In the genomic region with DNA sequence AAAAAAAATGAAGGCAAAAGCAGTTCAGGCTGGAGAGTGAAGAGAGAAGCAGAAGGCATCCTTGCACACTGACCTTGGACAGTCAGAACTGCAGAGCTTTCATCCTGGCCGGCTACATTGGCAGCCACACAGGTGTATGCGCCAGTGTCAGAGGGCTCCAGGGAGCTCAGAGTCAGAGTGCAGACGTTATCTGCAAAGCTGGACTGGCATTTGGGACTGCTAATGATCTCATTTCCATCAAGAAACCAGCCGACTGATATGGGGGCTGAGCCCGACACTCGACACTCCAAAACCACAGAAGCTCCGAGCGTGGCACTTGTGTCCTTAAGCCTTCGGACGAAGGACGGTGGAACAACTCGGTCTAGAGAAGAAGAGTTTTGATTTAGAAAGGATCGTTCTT, we compare ENCODE assay signal across 24 mouse cellular contexts.
DNase-seq lines count a peak whose midpoint lies in the region; ATAC-seq and TF ChIP-seq lines count a peak whose summit lies in the region.
"Had no signal": no experiment of that assay in that cellular context is flagged by ENCODE, and none has a peak within 500 bp of the region (broad histone marks: within the 10 kb centered on the region; RNA-seq: fewer than 3 reads in every experiment).

No protein-coding gene starts in this region.

- H3K27ac ChIP-seq in heart, adult 2 months, result no peak overlapping the region; the same call in 1 of the 2 replicates
- H3K27ac ChIP-seq in heart, embryonic 12.5 days (ENCODE audit: poor library complexity, severe bottlenecking), result no peak overlapping the region
- H3K27ac ChIP-seq in heart, embryonic 15.5 days, result 0 out of 2 replicates have a peak overlapping the region, but pooled peaks have one; percentile 28
- no peak overlapping the region for H3K27ac ChIP-seq in heart, embryonic 10.5 days
- H3K27ac ChIP-seq: embryonic facial prominence, embryonic 12.5 days; embryonic facial prominence, embryonic 15.5 days; hindbrain, embryonic 14.5 days; hindbrain, postnatal 0 days had no signal

- WGBS in heart, adult 2 months, result 49% methylated on average over 13 of the region's 13 CpGs
- WGBS in heart, embryonic 12.5 days, result 56% methylated on average over 13 of the region's 13 CpGs
- 57% methylated on average over 13 of the region's 13 CpGs for WGBS in heart, embryonic 15.5 days
- 71% methylated on average over 13 of the region's 13 CpGs for WGBS in heart, embryonic 10.5 days

- H3K4me2 ChIP-seq in heart, embryonic 12.5 days, result no peak overlapping the region
- no peak overlapping the region for H3K4me2 ChIP-seq in heart, embryonic 15.5 days
- no peak overlapping the region for H3K4me2 ChIP-seq in myocyte (ENCODE audit: low read depth)
- H3K4me2 ChIP-seq: embryonic facial prominence, embryonic 12.5 days; embryonic facial prominence, embryonic 15.5 days; hindbrain, embryonic 14.5 days had no signal

- no peak overlapping the region for H3K9ac ChIP-seq in heart, adult 2 months (ENCODE audit: low read depth, low read length)
- no peak overlapping the region for H3K9ac ChIP-seq in heart, embryonic 12.5 days
- no peak overlapping the region for H3K9ac ChIP-seq in heart, embryonic 15.5 days
- H3K9ac ChIP-seq: embryonic facial prominence, embryonic 12.5 days; embryonic facial prominence, embryonic 15.5 days; forebrain, postnatal 0 days; hindbrain, embryonic 14.5 days had no signal

- peak in 1 of 2 experiments; percentile 18 for DNase-seq in heart, adult 2 months
- no peak for DNase-seq in heart, embryonic 10.5 days (ENCODE audit: low spot score)
- DNase-seq in frontal cortex, adult 2 months (ENCODE audit: extremely low spot score in 1 of 2, low spot score in 1 of 2), result no peak
- DNase-seq: adrenal gland, adult 2 months; adrenal gland, postnatal 14 days; cerebellum, adult 11 months; cerebellum, adult 2 months; cerebellum, adult 9-11 months; cerebellum, postnatal 25 days; forebrain, postnatal 0 days; gastrocnemius, postnatal 14 days; kidney, adult 18-20 months; kidney, adult 9 months had no signal

- no peaks in the 10 kb centered on the region for H3K79me2 ChIP-seq in heart, adult 2 months (replicated peaks; ENCODE audit: control insufficient read depth, insufficient read depth, low read length)
- H3K79me2 ChIP-seq in myocyte (ENCODE audit: control insufficient read depth, insufficient read depth), result no peaks in the 10 kb centered on the region

- TF ChIP-seq CTCF in heart, adult 2 months (IDR thresholded peaks at IDR 0.05), result no peak

- ATAC-seq in heart, embryonic 12.5 days (ENCODE audit: insufficient number of reproducible peaks, low FRiP score), result no peak
- 0 out of 2 replicates have a peak, but pooled peaks have one; percentile 20 for ATAC-seq in heart, embryonic 15.5 days (replicated peaks; ENCODE audit: insufficient number of reproducible peaks, insufficient read depth, low FRiP score, low read depth)
- ATAC-seq: CD4-positive, CD25-positive, alpha-beta regulatory T cell, adult 4 months; forebrain, embryonic 14.5 days; forebrain, postnatal 0 days; hindbrain, postnatal 0 days; inflammation-experienced regulatory T-cells, adult 6 months; intestine, embryonic 16.5 days had no signal

- no peaks in the 10 kb centered on the region for H3K27me3 ChIP-seq in heart, adult 2 months (ENCODE audit: control insufficient read depth, insufficient read depth, low read length)
- no peaks in the 10 kb centered on the region for H3K27me3 ChIP-seq in heart, embryonic 12.5 days (replicated peaks)
- no peaks in the 10 kb centered on the region for H3K27me3 ChIP-seq in heart, embryonic 15.5 days
- no peaks in the 10 kb centered on the region for H3K27me3 ChIP-seq in heart, embryonic 10.5 days (ENCODE audit: insufficient read depth, poor library complexity, severe bottlenecking)
- no peaks in the 10 kb centered on the region for H3K27me3 ChIP-seq in myocyte (ENCODE audit: control insufficient read depth, insufficient read depth, insufficient read length)
- H3K27me3 ChIP-seq: embryonic facial prominence, embryonic 12.5 days; embryonic facial prominence, embryonic 15.5 days had no signal

- intact Hi-C loops in heart, adult 2 months (cut with DNase I), result no loop called here

- H3K4me1 ChIP-seq in heart, adult 2 months (ENCODE audit: control insufficient read depth, insufficient read depth, low read length), result no peaks in the 10 kb centered on the region
- no peaks in the 10 kb centered on the region for H3K4me1 ChIP-seq in heart, embryonic 12.5 days (replicated peaks)
- H3K4me1 ChIP-seq in heart, embryonic 15.5 days (replicated peaks), result no peaks in the 10 kb centered on the region
- 0 out of 2 replicates have a peak, but pooled peaks cover 3% of the 10 kb centered on the region for H3K4me1 ChIP-seq in heart, embryonic 10.5 days
- H3K4me1 ChIP-seq: embryonic facial prominence, embryonic 12.5 days; embryonic facial prominence, embryonic 15.5 days had no signal

- no peak overlapping the region for H3ac ChIP-seq in myocyte (ENCODE audit: control insufficient read depth, insufficient read length)

- H3K4me3 ChIP-seq in heart, adult 2 months, result no peak overlapping the region
- no peak overlapping the region for H3K4me3 ChIP-seq in heart, embryonic 12.5 days
- no peak overlapping the region for H3K4me3 ChIP-seq in heart, embryonic 15.5 days
- H3K4me3 ChIP-seq in heart, embryonic 10.5 days, result no peak overlapping the region
- no peak overlapping the region for H3K4me3 ChIP-seq in myocyte
- H3K4me3 ChIP-seq: embryonic facial prominence, embryonic 12.5 days; embryonic facial prominence, embryonic 15.5 days had no signal

- peaks cover 50% of the 10 kb centered on the region for H3K36me3 ChIP-seq in heart, adult 2 months (ENCODE audit: control insufficient read depth, insufficient read depth, low read length)
- H3K36me3 ChIP-seq in heart, embryonic 12.5 days, result peaks cover 91% of the 10 kb centered on the region
- H3K36me3 ChIP-seq in heart, embryonic 15.5 days, result peaks cover 90% of the 10 kb centered on the region
- H3K36me3 ChIP-seq in heart, embryonic 10.5 days, result peaks cover 96% of the 10 kb centered on the region
- H3K36me3 ChIP-seq in myocyte (ENCODE audit: control insufficient read depth, insufficient read depth), result peaks cover 53% of the 10 kb centered on the region
- H3K36me3 ChIP-seq: embryonic facial prominence, embryonic 12.5 days; embryonic facial prominence, embryonic 15.5 days had no signal

- TF ChIP-seq EP300 in heart, adult 2 months (IDR thresholded peaks at IDR 0.05; ENCODE audit: insufficient read depth, low read depth, low read length), result 0 out of 2 replicates have a peak, but pooled peaks have one; percentile 28

- TF ChIP-seq POLR2A in heart, adult 2 months (IDR thresholded peaks at IDR 0.05; ENCODE audit: insufficient read depth, low read depth, low read length), result 0 out of 2 replicates have a peak, but pooled peaks have one; percentile 9
- TF ChIP-seq POLR2A in myocyte (IDR thresholded peaks at IDR 0.05; ENCODE audit: insufficient read length, low read depth), result no peak

- H3K9me3 ChIP-seq in heart, embryonic 12.5 days (replicated peaks), result no peaks in the 10 kb centered on the region
- H3K9me3 ChIP-seq in heart, embryonic 15.5 days (replicated peaks), result no peaks in the 10 kb centered on the region
- H3K9me3 ChIP-seq in heart, embryonic 10.5 days, result no peaks in the 10 kb centered on the region
- H3K9me3 ChIP-seq: embryonic facial prominence, embryonic 12.5 days; embryonic facial prominence, embryonic 15.5 days had no signal

TF ChIP-seq in myocyte, 11 proteins besides CTCF, POLR2A, EP300 and RAD21:
- TF ChIP-seq E2F4 (IDR thresholded peaks at IDR 0.05; ENCODE audit: insufficient read depth), result no peak
- no peak for TF ChIP-seq CEBPB (IDR thresholded peaks at IDR 0.05; ENCODE audit: insufficient read depth, poor library complexity, severe bottlenecking)
- no peak for TF ChIP-seq REST (IDR thresholded peaks at IDR 0.05; ENCODE audit: insufficient read depth, insufficient read length)
- TF ChIP-seq POLR2AphosphoS2 (IDR thresholded peaks at IDR 0.05; ENCODE audit: insufficient read length, low read depth), result peak; percentile 58
